Mouse (Mus musculus) liver, adult 2 months (tissue): ENCODE results near the gene Zc3h12c. TPM values are rescaled to one million over a fixed set of nuclear protein-coding genes. Genes with fewer than 3 reads are reported as not detected.

Experiments
- DNase-seq: peaks from one replicate; pipeline ENCODE4 v3.0.0-alpha.2; 2011; ENCODE audit warnings: low read depth, low spot score; ENCODE audit errors: extremely low read depth
- H3K27ac ChIP-seq: fragments of 200-500 bp; replicated peaks from 2 replicates; pipeline ENCODE4 v1.5.1; 2012; ENCODE audit warnings: low read depth, mild to moderate bottlenecking, control low read depth, inconsistent platforms, low read length; ENCODE audit not compliant: insufficient read depth
- H3K27me3 ChIP-seq: fragments of 200-500 bp; 2 replicates; pipeline ENCODE4 v1.6.1; 2012; ENCODE audit warnings: mild to moderate bottlenecking, moderate library complexity, low read length, inconsistent platforms; ENCODE audit not compliant: control insufficient read depth, insufficient read depth
- H3K36me3 ChIP-seq: fragments of 200-500 bp; 2 replicates; pipeline ENCODE4 v1.6.1; 2012; ENCODE audit warnings: low read length, inconsistent platforms; ENCODE audit not compliant: control insufficient read depth, insufficient read depth
- H3K4me1 ChIP-seq: fragments of 200-500 bp; 2 replicates; pipeline ENCODE4 v1.6.1; 2011; ENCODE audit warnings: low read length; ENCODE audit not compliant: control insufficient read depth, insufficient read depth
- H3K4me3 ChIP-seq: fragments of 200-500 bp; 2 replicates; pipeline ENCODE4 v1.5.1; 2011; ENCODE audit warnings: low read depth, mild to moderate bottlenecking, control low read depth, low read length, moderate library complexity; ENCODE audit not compliant: insufficient read depth
- H3K79me2 ChIP-seq: fragments of 200-500 bp; 2 replicates; pipeline ENCODE4 v1.6.1; 2012; ENCODE audit warnings: inconsistent platforms, mild to moderate bottlenecking, low read length, moderate library complexity; ENCODE audit not compliant: control insufficient read depth, insufficient read depth
- H3K9ac ChIP-seq: fragments of 200-500 bp; 2 replicates; pipeline ENCODE4 v1.6.1; 2012; ENCODE audit warnings: low read depth, mild to moderate bottlenecking, control low read depth, inconsistent platforms, low read length
- CTCF ChIP-seq: fragments of 200-500 bp; IDR thresholded peaks from 2 replicates; pipeline ENCODE4 v1.5.1; 2011; ENCODE audit warnings: low read depth, low read length, control low read depth
- POLR2A ChIP-seq: fragments of 200-500 bp; IDR thresholded peaks from 2 replicates; pipeline ENCODE4 v1.6.1; 2011; ENCODE audit warnings: low read length, control low read depth; ENCODE audit not compliant: insufficient read depth; ENCODE audit errors: extremely low read depth
- WGBS: fragments of 180-500 bp; shearing (Covaris S2); methylation state at CpG from one replicate; pipeline ENCODE4 v1.1.7; 2018; 5-methylcytosine and 5-hydroxymethylcytosine counted together
- polyA plus RNA-seq: library from polyadenylated mRNA; depleted of rRNA; stranded (reverse); fragments of >200 nt; gene quantifications from 2 replicates; pipeline ENCODE4 v1.2.3, GENCODE M21; 2012
- total RNA-seq: library from RNA; depleted of rRNA; stranded (reverse); fragments of >200 nt; gene quantifications from 2 replicates; pipeline ENCODE4 v1.2.3, GENCODE M21; 2014

Gene Zc3h12c
- total and polyA plus RNA-seq, 2 experiments, result 1.1 to 4.5 TPM

- WGBS, result 65% methylated on average over 8 of the region's 8 CpGs
- DNase-seq, result peak; percentile 46
These were observed 75.3 kb downstream of the Zc3h12c start for GRCm38 (mm10) chr9:52093108-52093507.

GRCm38 (mm10) chr9:52092311-52092710, 76.1 kb downstream of the Zc3h12c start:
- H3K79me2 ChIP-seq, result no peaks in the 10 kb centered on the region
- DNase-seq, result peak; percentile 92
- H3K27me3 ChIP-seq, result no peaks in the 10 kb centered on the region
- WGBS, result 24% methylated on average over 5 of the region's 5 CpGs
- peaks cover 11% of the 10 kb centered on the region for H3K36me3 ChIP-seq
- TF ChIP-seq CTCF (no peak), POLR2A (no peak)
- H3K4me1 ChIP-seq, result peaks cover 19% of the 10 kb centered on the region
- 0 out of 2 replicates have a peak overlapping the region, but pooled peaks have one; percentile 2 for H3K9ac ChIP-seq
- no peak overlapping the region for H3K4me3 ChIP-seq
- peak overlapping the region; percentile 83 for H3K27ac ChIP-seq

More at GRCm38 (mm10) chr9:52093108-52093507, 75.3 kb downstream of the Zc3h12c start:
- Histone ChIP-seq H3K27me3 (no peaks in the 10 kb centered on the region), H3K79me2 (no peaks in the 10 kb centered on the region), H3K4me3 (no peak overlapping the region), H3K27ac (peak overlapping the region; percentile 83), H3K9ac (no peak overlapping the region; the same call in 1 of the 2 replicates), H3K4me1 (peaks cover 19% of the 10 kb centered on the region), H3K36me3 (peaks cover 5% of the 10 kb centered on the region; the same call in 1 of the 2 replicates)
- TF ChIP-seq CTCF (no peak), POLR2A (no peak)

- Histone ChIP-seq H3K4me1 (peaks cover 19% of the 10 kb centered on the region), H3K36me3 (peaks cover 17% of the 10 kb centered on the region), H3K9ac (no peak overlapping the region), H3K79me2 (no peaks in the 10 kb centered on the region), H3K4me3 (no peak overlapping the region), H3K27ac (peak overlapping the region; percentile 83), H3K27me3 (no peaks in the 10 kb centered on the region)
- peak; percentile 99 for DNase-seq
- TF ChIP-seq CTCF (no peak), POLR2A (no peak)
- WGBS, result 23% methylated on average over 9 of the region's 9 CpGs
These were observed 76.6 kb downstream of the Zc3h12c start for GRCm38 (mm10) chr9:52091752-52092151.

- 57% methylated on average over 4 of the region's 4 CpGs for WGBS
- peaks cover 3% of the 10 kb centered on the region; the same call in 1 of the 2 replicates for H3K4me1 ChIP-seq
- no peak for TF ChIP-seq CTCF
- H3K36me3 ChIP-seq, result peaks cover 61% of the 10 kb centered on the region
- H3K4me3 ChIP-seq, result no peak overlapping the region
- no peaks in the 10 kb centered on the region for H3K27me3 ChIP-seq
- peaks cover 3% of the 10 kb centered on the region; the same call in 1 of the 2 replicates for H3K79me2 ChIP-seq
- H3K9ac ChIP-seq, result no peak overlapping the region
- DNase-seq, result no peak
- H3K27ac ChIP-seq, result 0 out of 2 replicates have a peak overlapping the region, but pooled peaks have one; percentile 8
These were observed 86.0 kb downstream of the Zc3h12c start for GRCm38 (mm10) chr9:52082414-52082813.

- DNase-seq, result peak; percentile 89
- peaks cover 3% of the 10 kb centered on the region; the same call in 1 of the 2 replicates for H3K4me1 ChIP-seq
- H3K4me3 ChIP-seq, result no peak overlapping the region
- no peak overlapping the region for H3K9ac ChIP-seq
- TF ChIP-seq POLR2A (no peak), CTCF (no peak)
- H3K27ac ChIP-seq, result no peak overlapping the region
- no peaks in the 10 kb centered on the region for H3K27me3 ChIP-seq
- peaks cover 3% of the 10 kb centered on the region; the same call in 1 of the 2 replicates for H3K79me2 ChIP-seq
- peaks cover 60% of the 10 kb centered on the region for H3K36me3 ChIP-seq
- 5% methylated on average over 2 of the region's 2 CpGs for whole genome bisulfite sequencing
These were observed 86.4 kb downstream of the Zc3h12c start for GRCm38 (mm10) chr9:52081979-52082378.

GRCm38 (mm10) chr9:52077692-52078091, 90.7 kb downstream of the Zc3h12c start:
- peaks cover 5% of the 10 kb centered on the region; the same call in 1 of the 2 replicates for H3K4me1 ChIP-seq
- no peak for TF ChIP-seq CTCF
- TF ChIP-seq POLR2A, result no peak

More at GRCm38 (mm10) chr9:52077692-52078091, 90.7 kb downstream of the Zc3h12c start:
- no peak overlapping the region for H3K9ac ChIP-seq
- H3K27me3 ChIP-seq, result no peaks in the 10 kb centered on the region
- H3K27ac ChIP-seq, result no peak overlapping the region
- H3K4me3 ChIP-seq, result no peak overlapping the region
- H3K79me2 ChIP-seq, result peaks cover 15% of the 10 kb centered on the region; the same call in 1 of the 2 replicates
- 58% methylated on average over 1 of the region's 1 CpGs for WGBS
- no peak for DNase-seq
- H3K36me3 ChIP-seq, result peaks cover 59% of the 10 kb centered on the region
